Mouse (Mus musculus) testis, postnatal 10 days (tissue): ENCODE data around the gene Enpep.
A peak's percentile ranks its signal among the peaks of the same experiment; 100 is the strongest.

ENCODE experiments used
- DNase-seq: peaks from one replicate; pipeline ENCODE4 v3.0.0; 2021; ENCODE audit warnings: low spot score

Enpep gene

GRCm38 (mm10) chr3:129238664-129239258 is 93.8 kb downstream of the Enpep start:
- no peak for DNase-seq

- no peak for DNase-seq
Observed at GRCm38 (mm10) chr3:129238010-129238409, 94.5 kb downstream of the Enpep start.

- peak; percentile 16 for DNase-seq
Observed at GRCm38 (mm10) chr3:129227331-129227730, 105.2 kb downstream of the Enpep start.

- peak; percentile 10 for DNase-seq
Observed at GRCm38 (mm10) chr3:129226681-129227080, 105.8 kb downstream of the Enpep start.

GRCm38 (mm10) chr3:129225577-129226289 is 106.8 kb downstream of the Enpep start:
- DNase-seq = peak; percentile 31

- peak; percentile 38 for DNase-seq
Observed at GRCm38 (mm10) chr3:129224806-129225576, 107.5 kb downstream of the Enpep start.

GRCm38 (mm10) chr3:129223964-129224805 is 108.3 kb downstream of the Enpep start:
- no peak for DNase-seq

GRCm38 (mm10) chr3:129223401-129223800 is 109.1 kb downstream of the Enpep start:
- no peak for DNase-seq

GRCm38 (mm10) chr3:129222448-129223290 is 109.9 kb downstream of the Enpep start:
- no peak for DNase-seq

- no peak for DNase-seq
Observed at GRCm38 (mm10) chr3:129221380-129222260, 110.9 kb downstream of the Enpep start.

GRCm38 (mm10) chr3:129220681-129221379 is 111.7 kb downstream of the Enpep start:
- DNase-seq = no peak

- DNase-seq = peak; percentile 12
Observed at GRCm38 (mm10) chr3:129220086-129220670, 112.3 kb downstream of the Enpep start.
